Mouse (Mus musculus) embryonic facial prominence, embryonic 11.5 days (tissue): ENCODE results near the gene Slc35f6. TPM values are rescaled to one million over a fixed set of nuclear protein-coding genes. Genes with fewer than 3 reads are reported as not detected.

Experiments used
- ATAC-seq: fragments of 200-750 bp; cut with Nextera tagmentation; replicated peaks from 2 replicates; pipeline ENCODE4 v1.8.0; 2017; ENCODE audit warnings: low read depth; ENCODE audit not compliant: insufficient number of reproducible peaks, low FRiP score, low TSS enrichment
- DNase-seq: peaks from one replicate; pipeline ENCODE4 v3.0.0-alpha.2; 2015; ENCODE audit warnings: low spot score
- H3K27ac ChIP-seq: fragments of 300-500 bp; sonication (generic); replicated peaks from 2 replicates; pipeline ENCODE4 v1.5.1; 2014; ENCODE audit warnings: mild to moderate bottlenecking, low read depth, low read length, control low read depth
- H3K27me3 ChIP-seq: fragments of 300-500 bp; sonication (generic); 2 replicates; pipeline ENCODE4 v1.6.1; 2014; ENCODE audit warnings: mild to moderate bottlenecking, low read length, moderate library complexity, mixed read lengths; ENCODE audit not compliant: control insufficient read depth, insufficient read depth
- H3K36me3 ChIP-seq: fragments of 300-500 bp; sonication (generic); replicated peaks from 2 replicates; pipeline ENCODE4 v1.6.1; 2014; ENCODE audit warnings: low read depth, mild to moderate bottlenecking, low read length, moderate library complexity, mixed read lengths; ENCODE audit not compliant: control insufficient read depth, insufficient read depth
- H3K4me1 ChIP-seq: fragments of 300-500 bp; sonication (generic); 2 replicates; pipeline ENCODE4 v1.6.1; 2014; ENCODE audit warnings: low read length, mixed read lengths; ENCODE audit not compliant: control insufficient read depth, insufficient read depth
- H3K4me2 ChIP-seq: fragments of 300-500 bp; sonication (generic); 2 replicates; pipeline ENCODE4 v1.6.1; 2014; ENCODE audit warnings: low read depth, mild to moderate bottlenecking, control low read depth, low read length, moderate library complexity
- H3K4me3 ChIP-seq: fragments of 300-500 bp; sonication (generic); 2 replicates; pipeline ENCODE4 v1.5.1; 2014; ENCODE audit warnings: low read depth, low read length, control low read depth
- H3K9ac ChIP-seq: fragments of 300-500 bp; sonication (generic); replicated peaks from 2 replicates; pipeline ENCODE4 v1.6.1; 2014; ENCODE audit warnings: mild to moderate bottlenecking, control low read depth, low read length
- H3K9me3 ChIP-seq: fragments of 300-500 bp; sonication (generic); replicated peaks from 2 replicates; pipeline ENCODE4 v1.6.1; 2016; ENCODE audit warnings: mild to moderate bottlenecking, low read length, inconsistent platforms, mixed read lengths; ENCODE audit not compliant: control insufficient read depth
- WGBS: fragments of 180-500 bp; shearing (Covaris S2); extraction: QIAGEN DNeasy Blood & Tissue Kit; methylation state at CpG from one replicate; pipeline ENCODE4 v1.1.7; 2014; 5-methylcytosine and 5-hydroxymethylcytosine counted together
- polyA plus RNA-seq: library from polyadenylated mRNA; unstranded; fragments of >200 nt; fragmentation: Nextera tagmentation; extraction: Ambion mirVana; gene quantifications from 2 replicates; pipeline ENCODE4 v1.2.1, GENCODE M21; 2014

The Slc35f6 gene
- polyA plus RNA-seq, 1 experiment from 2014 or later: 22.0 TPM

DNA sequence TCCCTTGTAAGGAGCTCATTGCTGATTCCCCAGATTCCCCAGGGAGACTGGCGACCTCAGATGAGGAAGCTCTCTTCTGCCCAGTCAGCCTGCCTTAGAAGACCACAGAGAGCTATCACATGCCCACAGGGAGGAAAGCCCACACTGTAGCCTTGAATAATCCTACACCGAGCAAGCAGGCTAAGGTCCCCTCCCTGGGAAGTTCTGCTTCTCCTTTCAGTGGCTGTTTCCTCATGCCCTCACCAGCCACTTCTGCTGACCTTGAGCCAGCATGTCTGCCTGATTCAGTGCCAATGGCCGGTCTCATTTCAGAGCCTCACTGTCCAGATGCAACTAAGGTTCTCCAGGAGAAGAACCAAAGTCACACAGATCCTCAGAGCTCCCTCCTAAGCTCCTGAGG, 3.0 kb downstream of the Slc35f6 start:
- no peaks in the 10 kb centered on the region for H3K36me3 ChIP-seq
- H3K4me3 ChIP-seq: no peak overlapping the region
- ATAC-seq (no peak), DNase-seq (no peak)
- no peak overlapping the region for H3K4me2 ChIP-seq
- H3K9ac ChIP-seq: no peak overlapping the region
- 76% methylated on average over 3 of the region's 3 CpGs for WGBS
- no peaks in the 10 kb centered on the region for H3K27me3 ChIP-seq
- H3K4me1 ChIP-seq: no peaks in the 10 kb centered on the region
- H3K27ac ChIP-seq: no peak overlapping the region
- no peaks in the 10 kb centered on the region for H3K9me3 ChIP-seq

DNA sequence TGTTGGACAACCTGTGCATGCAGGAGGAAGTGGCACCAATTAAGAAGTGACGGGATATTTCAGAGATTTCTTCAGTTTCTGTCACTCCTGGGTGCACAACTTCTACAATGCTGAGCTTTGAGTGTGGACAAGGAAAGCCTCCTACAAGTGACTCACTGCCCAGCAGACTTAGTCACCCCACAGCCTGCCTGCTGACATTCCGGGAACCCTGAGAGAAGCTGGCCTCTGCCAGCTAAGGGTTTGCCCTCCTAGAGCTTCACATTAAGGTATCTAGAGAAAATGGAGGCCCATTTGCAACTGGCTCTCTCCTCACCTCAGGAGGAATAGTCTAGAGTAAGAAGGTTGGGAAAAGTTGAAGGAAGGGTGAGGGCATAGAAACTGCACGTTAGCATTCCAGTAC, 3.8 kb downstream of the Slc35f6 start:
- Histone ChIP-seq H3K4me1 (no peaks in the 10 kb centered on the region), H3K27ac (no peak overlapping the region), H3K36me3 (no peaks in the 10 kb centered on the region), H3K4me3 (no peak overlapping the region), H3K27me3 (no peaks in the 10 kb centered on the region), H3K9ac (no peak overlapping the region), H3K4me2 (no peak overlapping the region), H3K9me3 (no peaks in the 10 kb centered on the region)
- DNase-seq (no peak), ATAC-seq (no peak)
- WGBS: 88% methylated on average over 3 of the region's 3 CpGs

DNA sequence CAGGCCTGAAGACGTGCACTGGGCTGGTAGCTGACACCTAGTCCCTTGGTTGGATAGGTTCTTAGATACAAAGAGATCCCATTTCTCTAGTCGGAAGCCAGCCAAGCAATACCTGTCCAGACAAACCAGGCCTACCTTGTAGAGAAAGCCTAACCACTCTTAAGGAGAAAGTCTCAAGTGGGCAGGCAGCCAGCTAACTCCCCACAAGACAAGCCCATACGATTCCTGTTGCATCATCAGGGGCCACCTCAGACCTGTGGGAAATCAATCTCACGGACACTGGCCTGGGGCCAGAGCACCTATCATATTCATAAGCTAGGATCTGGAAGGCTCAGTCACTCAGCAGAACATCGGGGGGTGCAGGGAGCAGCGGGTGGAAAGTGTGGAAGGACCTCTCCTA, 5.5 kb downstream of the Slc35f6 start:
- no peaks in the 10 kb centered on the region for H3K27me3 ChIP-seq
- H3K4me2 ChIP-seq: no peak overlapping the region
- no peak for DNase-seq
- no peak overlapping the region for H3K9ac ChIP-seq
- no peak for ATAC-seq
- H3K27ac ChIP-seq: no peak overlapping the region
- no peaks in the 10 kb centered on the region; the same call in 1 of the 2 replicates for H3K36me3 ChIP-seq
- H3K4me1 ChIP-seq: no peaks in the 10 kb centered on the region
- no peaks in the 10 kb centered on the region for H3K9me3 ChIP-seq
- 86% methylated on average over 6 of the region's 6 CpGs for WGBS
- H3K4me3 ChIP-seq: no peak overlapping the region

DNA sequence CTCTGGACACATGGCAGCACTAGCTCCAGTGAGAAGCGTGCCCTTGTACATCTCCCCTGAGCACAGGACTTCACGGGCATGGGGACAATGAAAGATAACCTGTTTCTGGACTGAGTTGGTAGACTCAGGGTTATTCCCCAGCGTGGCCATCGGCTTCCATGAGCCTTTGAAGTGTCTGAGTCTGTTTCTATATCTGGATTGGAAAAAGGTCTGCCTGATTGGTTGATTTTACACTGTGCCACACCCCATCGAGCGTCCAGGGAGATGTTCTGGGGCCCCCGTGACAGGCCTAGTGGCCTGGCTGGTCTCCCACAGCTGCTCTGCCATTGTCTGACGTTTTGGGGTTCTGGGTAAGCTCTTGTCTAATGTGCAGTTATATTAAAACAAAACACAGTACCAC, 7.3 kb downstream of the Slc35f6 start:
- Histone ChIP-seq H3K9me3 (no peaks in the 10 kb centered on the region), H3K9ac (no peak overlapping the region), H3K4me2 (no peak overlapping the region), H3K4me1 (no peaks in the 10 kb centered on the region), H3K27me3 (no peaks in the 10 kb centered on the region), H3K36me3 (no peaks in the 10 kb centered on the region; the same call in 1 of the 2 replicates), H3K4me3 (no peak overlapping the region), H3K27ac (no peak overlapping the region)
- ATAC-seq (no peak), DNase-seq (no peak)
- WGBS: 84% methylated on average over 8 of the region's 8 CpGs

GRCm38 (mm10) chr5:30655526-30656195, 7.9 kb downstream of the Slc35f6 start:
- H3K4me1 ChIP-seq: no peaks in the 10 kb centered on the region
- no peak for ATAC-seq
- H3K27ac ChIP-seq: no peak overlapping the region
- no peak overlapping the region for H3K4me3 ChIP-seq
- 87% methylated on average over 6 of the region's 6 CpGs for WGBS
- no peaks in the 10 kb centered on the region for H3K9me3 ChIP-seq
- no peak overlapping the region for H3K4me2 ChIP-seq
- no peaks in the 10 kb centered on the region; the same call in 1 of the 2 replicates for H3K36me3 ChIP-seq
- no peak overlapping the region for H3K9ac ChIP-seq
- no peaks in the 10 kb centered on the region for H3K27me3 ChIP-seq
- no peak for DNase-seq

- Histone ChIP-seq H3K4me3 (no peak overlapping the region), H3K27me3 (no peaks in the 10 kb centered on the region), H3K9me3 (no peaks in the 10 kb centered on the region), H3K4me2 (no peak overlapping the region), H3K36me3 (no peaks in the 10 kb centered on the region; the same call in 1 of the 2 replicates), H3K27ac (no peak overlapping the region), H3K9ac (no peak overlapping the region; the same call in 1 of the 2 replicates), H3K4me1 (no peaks in the 10 kb centered on the region)
- no peak for DNase-seq
- no peak for ATAC-seq
- WGBS: 85% methylated on average over 4 of the region's 4 CpGs
These were observed 11.3 kb downstream of the Slc35f6 start for GRCm38 (mm10) chr5:30659042-30659441.

DNA sequence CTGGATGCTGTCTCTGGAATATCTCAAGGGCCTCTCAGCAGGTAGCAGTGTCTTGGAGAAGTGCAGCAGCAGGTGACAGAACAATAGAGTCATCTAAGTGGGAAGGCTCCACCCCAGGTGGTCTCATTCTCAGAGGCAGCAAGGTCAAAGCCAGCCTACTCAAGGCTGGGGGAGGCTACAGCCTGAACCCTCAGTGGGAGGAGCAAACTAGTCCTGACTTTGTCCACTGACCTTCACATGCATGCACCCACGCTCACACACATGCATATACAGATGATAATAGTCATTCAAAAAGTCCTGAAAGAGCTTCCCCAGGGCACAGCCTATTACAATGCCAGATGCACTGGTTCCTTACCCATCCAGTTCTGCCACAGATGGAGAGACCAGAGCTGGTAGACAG, 12.5 kb downstream of the Slc35f6 start:
- H3K27ac ChIP-seq: no peak overlapping the region
- WGBS: 88% methylated on average over 1 of the region's 1 CpGs
- H3K4me1 ChIP-seq: no peaks in the 10 kb centered on the region
- H3K27me3 ChIP-seq: no peaks in the 10 kb centered on the region
- no peaks in the 10 kb centered on the region for H3K9me3 ChIP-seq
- H3K4me2 ChIP-seq: no peak overlapping the region
- ATAC-seq: no peak
- no peaks in the 10 kb centered on the region; the same call in 1 of the 2 replicates for H3K36me3 ChIP-seq
- no peak overlapping the region for H3K4me3 ChIP-seq
- H3K9ac ChIP-seq: no peak overlapping the region
- DNase-seq: no peak

GRCm38 (mm10) chr5:30660813-30661212, 13.1 kb downstream of the Slc35f6 start:
- no peaks in the 10 kb centered on the region for H3K9me3 ChIP-seq
- H3K36me3 ChIP-seq: no peaks in the 10 kb centered on the region; the same call in 1 of the 2 replicates
- no peaks in the 10 kb centered on the region for H3K27me3 ChIP-seq
- H3K4me1 ChIP-seq: no peaks in the 10 kb centered on the region
- DNase-seq (no peak), ATAC-seq (no peak)
- H3K27ac ChIP-seq: no peak overlapping the region
- no peak overlapping the region for H3K4me3 ChIP-seq
- H3K4me2 ChIP-seq: no peak overlapping the region
- WGBS: 92% methylated on average over 5 of the region's 5 CpGs
- no peak overlapping the region for H3K9ac ChIP-seq
